Mouse (Mus musculus) regulatory T cell (primary cell): ENCODE data around the gene Actl10.

Experiments used
- in situ Hi-C: fragments of 300-600 bp; cut with MboI, MseI; formaldehyde crosslinking; loops from one replicate; pipeline ENCODE4 v1.15.1; 2025; ENCODE audit warnings: high pct_unique_total_duplicates

The Actl10 gene

GRCm38 (mm10) chr2:154577744-154578067 lies 26.1 kb downstream of the Actl10 start:
- in situ Hi-C loops: no loop called here

GRCm38 (mm10) chr2:154580586-154580985 lies 29.0 kb downstream of the Actl10 start:
- in situ Hi-C loops: no loop called here

DNA sequence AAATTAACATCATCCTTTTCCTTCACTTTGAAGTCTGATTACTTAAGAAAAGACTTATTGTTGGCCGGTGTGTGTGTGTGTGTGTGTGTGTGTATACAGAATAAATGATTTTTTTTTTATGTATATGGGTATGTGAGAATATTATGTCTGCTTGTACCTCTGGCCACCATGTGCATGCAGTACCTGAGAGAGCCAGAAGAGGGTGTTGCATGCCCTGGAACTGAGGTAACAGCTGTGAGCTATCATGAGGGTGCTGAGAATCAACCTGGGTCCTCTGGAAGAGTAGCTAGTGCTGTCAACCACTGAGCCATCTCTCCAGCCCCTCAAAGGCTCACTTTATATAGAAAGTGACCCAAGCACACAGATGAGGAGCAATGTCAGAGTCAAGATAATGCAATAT lies 29.8 kb downstream of the Actl10 start:
- in situ Hi-C loops: no loop called here

DNA sequence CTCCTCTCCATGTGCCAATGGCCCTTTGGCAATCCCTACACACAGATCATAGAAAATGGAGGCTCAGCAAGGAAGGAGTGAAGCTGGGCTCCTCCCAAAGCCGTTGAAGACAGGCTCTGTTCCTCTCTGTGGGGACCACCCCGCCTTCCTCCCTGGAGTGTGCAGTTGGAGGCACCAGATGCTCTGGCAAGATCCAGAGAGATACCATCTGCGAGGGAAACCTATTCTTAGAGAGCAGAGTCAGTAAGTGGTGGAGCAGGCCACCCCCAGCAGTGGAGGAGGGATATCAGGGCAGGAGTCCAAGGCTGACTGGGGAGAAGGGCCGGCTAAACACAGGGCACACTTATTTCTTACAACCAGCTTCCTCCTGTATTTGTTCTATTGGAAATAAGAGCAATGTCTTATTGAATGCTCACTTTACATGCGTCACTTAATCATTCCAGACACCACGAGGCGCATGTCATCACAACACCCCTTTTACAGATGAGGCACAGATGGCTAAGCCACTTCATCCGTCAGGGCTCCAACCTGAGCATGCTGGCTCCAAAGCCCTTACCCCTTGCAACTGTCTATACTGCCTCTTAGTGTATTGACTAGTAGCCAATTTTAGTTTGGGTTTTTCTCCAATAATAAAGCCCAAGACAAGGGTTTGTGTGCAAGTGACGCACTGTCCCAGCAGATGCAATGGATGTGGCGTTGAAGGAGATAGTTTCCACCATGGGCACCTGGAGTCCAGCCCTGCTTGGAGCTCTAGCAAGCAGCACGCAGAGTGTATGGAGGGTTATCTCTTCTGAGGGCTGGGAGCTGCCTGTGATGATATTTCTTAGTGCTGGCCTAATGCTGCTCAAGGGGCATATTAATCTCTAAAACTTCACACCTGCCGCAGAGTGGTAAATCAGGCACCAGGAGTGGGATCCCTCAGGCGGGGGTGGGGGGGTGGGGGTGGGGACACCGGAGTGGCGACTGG lies 32.6 kb downstream of the Actl10 start:
- in situ Hi-C loops: no loop called here

DNA sequence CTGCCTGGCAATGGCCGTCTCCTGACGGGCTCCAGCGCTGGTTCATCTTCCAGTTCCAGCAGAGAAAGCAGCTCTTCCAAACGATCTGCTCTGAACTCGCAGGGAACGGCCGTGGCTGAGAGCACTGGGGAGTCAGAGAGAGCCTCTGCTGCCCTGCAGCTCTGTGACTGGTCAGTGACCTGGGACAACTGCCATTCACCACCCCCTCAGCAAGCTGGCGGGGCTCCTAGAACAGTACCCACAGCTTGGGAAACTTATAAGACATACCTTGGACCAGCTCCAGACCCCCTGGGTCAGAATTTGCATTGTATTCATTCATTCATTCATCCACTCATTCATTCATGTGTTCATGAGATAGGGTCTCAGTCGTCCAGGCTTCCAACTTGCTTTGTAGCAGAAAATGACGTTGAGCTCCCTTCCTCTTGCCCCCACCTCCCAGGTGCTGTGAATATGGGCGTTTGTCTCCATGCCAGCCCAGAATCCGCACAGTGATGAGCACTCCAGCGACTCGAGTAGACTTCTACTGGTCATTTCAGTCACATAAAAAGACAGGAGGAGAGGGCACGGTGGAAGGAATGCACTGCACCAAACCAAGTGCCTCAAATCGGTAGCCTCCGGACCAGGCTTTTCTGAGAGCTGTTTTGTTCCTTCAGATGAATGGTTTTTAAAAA lies 33.5 kb downstream of the Actl10 start:
- in situ Hi-C loops: no loop called here

- in situ Hi-C loops: no loop called here
These were observed 34.8 kb downstream of the Actl10 start for GRCm38 (mm10) chr2:154586405-154586804.

DNA sequence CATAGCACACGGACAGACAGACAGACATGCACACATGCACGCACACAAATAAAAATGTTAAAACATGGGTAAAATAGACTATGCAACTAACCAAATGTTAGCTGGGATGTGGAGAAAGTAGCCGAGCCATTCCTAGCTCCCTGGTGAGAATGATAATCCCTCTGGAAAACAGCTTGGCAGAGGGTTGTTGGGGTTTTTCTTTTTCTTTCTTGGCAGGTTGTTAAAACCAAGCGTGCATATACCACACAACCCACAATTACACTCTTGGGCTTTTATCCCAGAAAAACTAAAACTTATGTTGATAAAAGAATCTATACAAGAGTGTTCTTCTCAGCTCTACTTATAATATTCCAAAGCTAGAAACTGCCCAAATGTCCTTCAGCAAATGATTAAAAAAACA lies 37.5 kb downstream of the Actl10 start:
- in situ Hi-C loops: no loop called here

DNA sequence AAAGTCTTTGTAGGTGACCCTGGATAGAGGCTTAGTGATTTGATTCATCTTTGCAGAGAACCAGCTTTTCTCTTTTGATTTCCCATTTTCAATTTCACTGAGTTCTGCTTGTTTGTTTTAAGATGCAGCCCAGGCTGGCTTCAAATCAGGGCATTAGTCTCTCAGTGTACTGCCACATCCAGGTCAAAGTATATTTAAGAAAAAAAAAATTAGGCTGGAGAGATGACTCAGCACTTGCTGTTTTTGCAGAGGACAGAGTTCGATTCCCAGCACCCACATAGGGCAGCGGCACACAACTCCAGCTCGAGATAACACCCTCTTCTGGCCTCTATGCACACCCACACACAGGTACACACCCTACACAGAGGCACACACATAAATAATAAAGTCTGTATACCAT lies 39.7 kb downstream of the Actl10 start:
- in situ Hi-C loops: no loop called here

DNA sequence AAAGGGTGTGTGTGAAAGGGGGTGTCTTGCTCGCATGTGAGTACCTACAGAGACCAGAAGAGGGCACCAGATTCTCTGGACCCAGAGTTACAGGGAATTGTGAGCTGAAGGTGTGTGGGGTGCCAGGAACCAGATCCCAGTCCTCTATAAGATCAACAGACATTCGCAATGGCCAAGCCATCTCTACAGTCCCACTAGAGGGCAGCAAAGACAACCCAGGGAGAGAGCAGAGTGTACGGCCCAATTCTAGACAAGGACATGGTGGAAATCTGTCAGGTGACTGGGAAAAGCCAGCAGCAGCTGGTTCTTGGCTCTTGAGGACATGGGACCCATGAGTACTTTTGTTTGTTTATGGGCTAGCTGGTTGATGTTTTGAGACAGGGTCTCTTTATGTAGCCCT lies 41.4 kb downstream of the Actl10 start:
- in situ Hi-C loops: no loop called here

- in situ Hi-C loops: no loop called here
These were observed 44.2 kb downstream of the Actl10 start for GRCm38 (mm10) chr2:154595775-154596174.

GRCm38 (mm10) chr2:154597399-154597798 lies 45.8 kb downstream of the Actl10 start:
- in situ Hi-C loops: no loop called here

DNA sequence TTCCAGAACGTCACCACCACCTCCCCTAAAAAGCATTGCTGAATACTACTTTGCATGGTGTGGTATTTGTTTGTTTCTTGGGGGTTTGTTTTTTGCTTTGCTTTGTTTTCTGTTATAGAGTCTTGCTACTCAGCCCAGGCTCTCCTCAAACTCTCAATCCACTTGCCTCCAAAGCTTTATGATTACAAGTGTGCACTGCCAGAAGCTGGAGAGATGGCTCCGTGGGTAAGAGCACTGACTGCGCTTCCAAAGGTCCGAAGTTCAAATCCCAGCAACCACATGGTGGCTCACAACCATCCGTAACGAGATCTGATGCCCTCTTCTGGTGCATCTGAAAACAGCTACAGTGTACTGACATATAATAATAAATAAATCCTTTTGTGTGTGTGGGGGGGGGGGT lies 49.0 kb downstream of the Actl10 start:
- in situ Hi-C loops: no loop called here

DNA sequence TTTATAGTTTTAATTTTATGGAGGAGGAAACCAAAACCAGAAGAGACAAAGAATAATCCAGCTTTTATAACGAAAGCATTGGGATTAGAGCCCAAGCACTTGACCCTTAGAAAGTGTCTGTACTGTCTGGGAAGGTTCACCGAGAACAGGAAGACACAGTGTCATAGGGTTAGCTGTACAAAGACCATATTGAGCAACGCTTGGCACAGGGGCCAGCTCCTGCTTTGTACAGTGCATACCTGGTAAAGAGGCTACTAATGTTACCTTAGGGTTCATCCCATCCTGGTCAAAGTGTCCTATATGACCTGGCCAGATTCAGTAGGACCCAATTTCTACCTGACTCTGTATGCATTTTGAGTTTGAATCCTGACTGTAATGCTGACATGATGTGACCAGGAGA lies 49.7 kb downstream of the Actl10 start:
- in situ Hi-C loops: no loop called here
